Mouse (Mus musculus): Measurements from ENCODE around the gene Cabp2.
A peak's percentile ranks its signal among the peaks of the same experiment; 100 is the strongest.
"Not testable (repeated sequence)": the region's sequence is repeated elsewhere in the genome, so short reads cannot be mapped to it uniquely, and the experiment has no call there.

Cabp2 gene

DNA sequence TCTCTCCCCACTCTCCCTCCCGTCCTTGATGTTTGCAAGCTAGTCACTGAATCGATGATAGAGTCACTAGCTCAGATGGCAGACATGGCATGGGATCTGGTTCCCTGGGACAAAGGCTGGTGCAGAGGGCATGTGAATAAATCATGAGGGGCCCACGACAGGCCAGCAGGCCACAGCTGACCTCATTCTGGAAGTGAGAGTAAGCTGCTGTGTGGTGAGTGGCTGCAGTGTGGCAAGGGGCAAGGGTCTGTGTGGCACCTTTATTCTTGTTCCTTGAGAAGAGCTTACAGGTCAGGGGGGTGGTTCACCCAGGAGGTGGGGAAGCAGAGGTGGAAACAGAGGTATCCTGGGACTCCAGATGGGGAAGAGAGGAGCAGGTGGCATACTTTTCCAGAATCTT lies at the start of gene Cabp2:
TSS of gene Cabp2 (plus strand) at position 185 of the 400 bp plus-strand sequence.
- no peak for DNase-seq (ENCODE audit: low spot score)

GRCm38 (mm10) chr19:4032668-4033067 lies 48.7 kb upstream of the Cabp2 start:
- DNase-seq (ENCODE audit: low spot score), result no peak

GRCm38 (mm10) chr19:4033298-4033697 lies 48.1 kb upstream of the Cabp2 start:
- no peak for DNase-seq (ENCODE audit: low spot score)

DNA sequence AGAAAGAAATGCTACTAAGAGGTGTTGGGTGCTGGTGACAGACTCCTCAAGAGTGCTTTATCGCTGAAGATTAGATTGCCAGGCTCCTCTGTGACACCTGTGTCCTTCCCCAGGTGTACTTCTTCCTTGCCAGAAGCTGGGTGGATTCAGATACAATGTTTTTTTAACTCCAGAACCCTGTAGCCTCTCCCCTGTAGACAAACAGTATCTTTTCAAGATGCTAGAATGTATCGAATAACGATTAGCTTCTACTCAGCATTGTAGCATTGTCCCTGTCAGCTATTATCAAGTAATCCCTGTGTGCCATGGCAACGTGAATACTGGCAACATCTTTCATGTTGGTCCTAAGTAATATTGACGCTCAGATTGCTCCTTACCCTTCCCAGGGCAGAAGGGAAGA lies 47.6 kb upstream of the Cabp2 start:
- no peak for DNase-seq (ENCODE audit: low spot score)

DNA sequence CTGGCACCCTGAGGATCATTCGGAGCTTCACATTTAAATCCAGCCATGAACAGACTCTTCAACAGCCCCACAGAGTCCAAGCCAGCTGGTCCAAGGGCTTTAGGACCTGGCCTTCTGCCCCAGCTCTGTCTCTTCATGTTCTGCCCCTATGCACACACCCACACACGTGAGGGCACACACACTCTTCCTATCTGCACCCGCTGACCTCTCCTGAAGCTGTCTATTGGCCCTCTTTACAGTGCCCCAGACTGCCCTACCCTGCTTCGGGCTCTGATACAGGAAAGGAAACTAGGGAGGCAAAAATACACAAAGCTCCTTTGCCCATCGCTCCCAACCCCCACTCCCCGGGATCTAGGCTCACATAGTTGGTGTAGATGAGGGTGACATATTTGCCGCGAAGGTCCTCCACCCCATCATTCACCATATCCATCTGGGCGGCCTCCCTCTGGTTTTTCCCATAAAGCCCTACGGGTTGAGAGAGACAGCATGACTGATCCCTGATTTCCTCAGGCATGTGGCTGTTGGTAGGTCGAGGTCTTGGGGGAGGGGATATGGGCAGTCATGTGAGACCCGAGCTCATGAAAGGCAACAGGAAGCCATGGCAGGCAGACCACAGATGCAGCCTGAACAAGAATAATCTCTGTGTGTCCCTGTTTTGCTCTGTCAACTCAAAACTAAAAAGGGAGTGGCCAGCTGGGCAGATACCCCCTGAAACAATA lies 44.9 kb upstream of the Cabp2 start:
- peak; percentile 38 for DNase-seq (ENCODE audit: low spot score)

DNA sequence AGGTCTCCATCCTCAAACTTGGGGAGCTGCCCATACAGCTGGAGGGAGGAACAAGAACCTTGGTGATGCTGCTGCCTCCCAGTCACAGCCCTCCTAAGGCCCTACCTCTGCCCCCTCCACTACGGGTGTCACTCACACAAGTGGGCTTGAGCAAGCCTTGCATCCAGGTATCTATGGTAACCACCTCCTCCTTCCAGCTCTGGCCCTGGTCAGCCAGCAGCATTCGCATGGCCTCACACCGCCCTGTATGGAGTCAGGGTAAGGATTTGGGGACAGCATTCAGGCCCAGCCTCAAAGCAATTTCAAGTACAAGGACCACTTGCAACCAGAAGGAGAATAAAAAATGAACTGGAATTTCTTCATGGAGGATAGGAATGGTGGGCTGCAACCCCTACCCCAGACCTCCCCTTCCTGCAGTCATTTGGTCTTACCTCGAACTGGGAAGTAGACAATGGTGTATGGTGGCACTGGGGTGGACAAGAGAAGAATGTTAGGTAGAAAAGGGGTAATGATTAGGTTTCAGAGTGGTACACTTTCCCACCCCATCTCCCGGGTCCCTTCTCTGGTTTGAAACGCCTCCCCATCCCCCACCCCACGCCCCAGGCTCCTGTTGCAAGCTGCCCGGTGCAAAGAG lies 44.1 kb upstream of the Cabp2 start:
- not testable (repeated sequence) for DNase-seq (ENCODE audit: low spot score)

- peak; percentile 93 for DNase-seq (ENCODE audit: low spot score)
These were observed 43.6 kb upstream of the Cabp2 start, which contains the start of gene Gstp1 for GRCm38 (mm10) chr19:4037788-4038232. Gene Gstp1, minus strand, starts transcription at chr19:4037985.

GRCm38 (mm10) chr19:4040941-4041340 lies 40.4 kb upstream of the Cabp2 start:
- not testable (repeated sequence) for DNase-seq (ENCODE audit: low spot score)

DNA sequence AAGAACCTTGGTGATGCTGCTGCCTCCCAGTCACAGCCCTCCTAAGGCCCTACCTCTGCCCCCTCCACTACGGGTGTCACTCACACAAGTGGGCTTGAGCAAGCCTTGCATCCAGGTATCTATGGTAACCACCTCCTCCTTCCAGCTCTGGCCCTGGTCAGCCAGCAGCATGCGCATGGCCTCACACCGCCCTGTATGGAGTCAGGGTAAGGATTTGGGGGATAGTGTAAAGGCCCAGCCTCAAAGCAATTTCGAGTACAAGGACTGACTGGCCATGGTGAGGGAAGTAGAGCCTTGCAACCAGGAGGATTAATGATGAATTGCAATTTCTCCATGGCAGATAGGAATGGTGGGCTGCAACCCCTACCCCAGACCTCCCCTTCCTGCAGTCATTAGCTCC lies 39.9 kb upstream of the Cabp2 start:
- DNase-seq (ENCODE audit: low spot score), result not testable (repeated sequence)

DNA sequence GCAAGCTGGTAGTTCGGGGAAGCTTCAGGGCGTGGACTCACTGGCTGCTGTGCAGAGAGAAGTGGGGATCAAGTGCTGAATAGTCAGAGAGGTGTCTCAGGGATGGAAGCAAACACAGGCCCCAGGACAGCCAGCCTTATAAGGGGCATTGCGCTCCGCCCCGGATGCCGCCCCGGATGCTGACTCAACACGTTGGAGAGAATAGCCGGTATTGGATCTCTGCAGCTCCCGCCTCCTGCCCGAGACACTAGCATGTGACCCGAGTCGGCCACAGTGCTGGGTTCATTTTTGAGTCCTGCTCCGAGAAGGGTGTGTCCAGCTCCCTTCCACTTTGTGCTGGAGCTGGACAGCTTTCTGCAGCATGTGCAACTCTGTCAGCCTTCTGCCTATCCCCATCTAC lies 39.3 kb upstream of the Cabp2 start:
- DNase-seq (ENCODE audit: low spot score), result no peak

GRCm38 (mm10) chr19:4044109-4044508 lies 37.3 kb upstream of the Cabp2 start:
- DNase-seq (ENCODE audit: low spot score), result not testable (repeated sequence)

GRCm38 (mm10) chr19:4045966-4046865 lies 35.2 kb upstream of the Cabp2 start, which contains the start of gene Gstp2:
Gene Gstp2, minus strand, starts transcription at chr19:4046023.
- peak; percentile 60 for DNase-seq (ENCODE audit: low spot score)

DNA sequence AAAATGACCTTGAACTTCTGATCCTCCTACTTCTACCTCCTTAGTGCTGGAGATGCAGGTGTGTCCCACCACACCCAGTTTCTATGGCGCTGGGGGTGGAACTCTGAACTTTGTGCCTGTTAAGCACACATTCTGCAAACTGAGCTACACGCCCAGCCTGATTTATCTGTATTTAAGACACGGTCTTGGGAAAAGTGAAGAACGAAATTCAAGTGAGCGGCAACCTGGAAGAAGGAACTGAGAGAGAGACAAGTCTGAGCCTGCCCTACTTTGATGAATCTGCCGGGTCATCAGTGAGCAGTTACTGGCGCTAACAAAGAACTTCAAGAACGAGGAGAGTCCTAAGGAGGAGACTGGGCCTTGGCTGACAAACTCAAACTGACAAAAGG lies 34.5 kb upstream of the Cabp2 start:
- no peak for DNase-seq (ENCODE audit: low spot score)

GRCm38 (mm10) chr19:4047859-4048258 lies 33.5 kb upstream of the Cabp2 start:
- DNase-seq (ENCODE audit: low spot score), result peak; percentile 91

- DNase-seq (ENCODE audit: low spot score), result not testable (repeated sequence)
These were observed 32.3 kb upstream of the Cabp2 start for GRCm38 (mm10) chr19:4049069-4049468.

DNA sequence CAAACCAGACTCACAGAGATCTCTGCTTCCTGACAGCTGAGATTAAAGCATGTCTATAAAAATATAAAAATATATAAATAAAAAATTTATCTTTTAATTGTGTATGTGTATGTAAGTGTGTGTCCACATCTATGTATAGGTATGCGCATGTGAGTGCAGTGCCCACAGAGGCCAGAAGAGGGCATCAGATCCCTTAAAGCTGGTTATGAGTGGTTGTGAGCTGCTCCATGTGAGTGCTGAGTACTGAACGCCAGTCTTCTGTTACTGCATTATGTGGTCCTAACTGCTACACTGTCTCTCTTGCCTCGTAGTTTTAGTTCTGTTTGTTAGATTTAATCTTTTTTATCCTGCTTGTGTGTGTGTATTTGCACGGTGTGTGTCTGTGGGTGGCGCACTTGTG lies 30.4 kb upstream of the Cabp2 start:
- no peak for DNase-seq (ENCODE audit: low spot score)

DNA sequence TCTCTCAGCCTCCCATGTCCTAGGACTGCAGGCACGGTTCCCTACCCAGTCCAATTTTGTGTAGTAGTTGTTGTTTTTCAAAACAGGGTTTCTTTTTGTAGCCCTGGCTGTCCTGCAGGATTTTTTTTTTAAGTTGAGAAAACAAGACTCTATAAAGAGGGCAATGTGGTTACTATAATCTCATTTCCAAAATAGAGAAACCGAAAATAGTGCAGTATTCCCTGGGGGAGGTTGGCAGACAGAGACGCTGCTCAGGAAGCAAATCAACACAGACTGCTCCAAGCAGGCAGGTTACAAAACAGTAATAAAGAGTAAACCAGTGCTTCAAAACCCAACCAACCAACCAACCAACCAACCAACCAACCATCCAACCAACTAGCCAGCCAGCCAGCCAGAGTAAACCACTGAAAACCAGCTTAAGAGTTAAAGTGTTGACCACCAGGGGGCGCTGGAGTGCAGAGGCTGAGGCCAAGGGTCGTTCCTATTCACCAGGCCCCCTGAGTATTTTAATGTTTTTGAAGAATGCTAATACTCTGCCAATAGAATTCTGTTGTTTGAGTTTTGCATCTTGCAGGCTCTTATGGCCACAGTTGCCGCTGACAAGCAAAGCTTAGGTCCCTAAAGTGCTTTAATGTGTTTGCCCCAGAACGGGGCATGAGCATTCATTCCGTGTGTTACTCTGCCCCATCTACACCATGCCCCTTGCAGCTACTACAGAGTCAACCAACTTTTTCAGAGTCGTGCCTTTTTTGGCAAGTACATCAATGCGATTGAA lies 29.4 kb upstream of the Cabp2 start:
- DNase-seq (ENCODE audit: low spot score), result peak; percentile 83

DNA sequence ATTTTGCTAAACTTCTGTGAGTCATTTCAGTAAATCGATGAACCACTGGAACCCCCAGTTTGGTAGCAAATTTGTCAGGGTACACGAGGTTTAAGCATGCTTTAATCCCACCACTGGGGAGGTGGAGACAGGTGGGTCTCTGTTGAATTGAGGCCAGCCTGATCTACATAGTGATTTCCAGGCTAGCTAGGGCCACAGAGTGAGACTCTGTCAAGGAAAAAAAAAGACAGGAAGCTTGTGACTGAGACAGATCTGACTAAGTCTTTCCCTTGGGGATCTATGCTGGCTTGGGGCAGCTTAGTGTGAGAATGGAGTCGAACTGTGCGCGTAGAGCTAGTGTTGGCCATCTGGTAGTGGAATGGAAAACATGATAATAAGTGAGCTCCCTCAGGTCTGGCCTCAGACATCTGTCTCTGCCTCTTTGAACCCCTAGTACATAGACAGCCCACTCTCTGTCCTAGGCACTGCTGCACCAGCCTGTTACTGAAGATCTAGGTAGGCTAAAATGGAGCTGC lies 28.8 kb upstream of the Cabp2 start:
- DNase-seq (ENCODE audit: low spot score), result no peak

GRCm38 (mm10) chr19:4054613-4055012 lies 26.8 kb upstream of the Cabp2 start:
- no peak for DNase-seq (ENCODE audit: low spot score)

DNA sequence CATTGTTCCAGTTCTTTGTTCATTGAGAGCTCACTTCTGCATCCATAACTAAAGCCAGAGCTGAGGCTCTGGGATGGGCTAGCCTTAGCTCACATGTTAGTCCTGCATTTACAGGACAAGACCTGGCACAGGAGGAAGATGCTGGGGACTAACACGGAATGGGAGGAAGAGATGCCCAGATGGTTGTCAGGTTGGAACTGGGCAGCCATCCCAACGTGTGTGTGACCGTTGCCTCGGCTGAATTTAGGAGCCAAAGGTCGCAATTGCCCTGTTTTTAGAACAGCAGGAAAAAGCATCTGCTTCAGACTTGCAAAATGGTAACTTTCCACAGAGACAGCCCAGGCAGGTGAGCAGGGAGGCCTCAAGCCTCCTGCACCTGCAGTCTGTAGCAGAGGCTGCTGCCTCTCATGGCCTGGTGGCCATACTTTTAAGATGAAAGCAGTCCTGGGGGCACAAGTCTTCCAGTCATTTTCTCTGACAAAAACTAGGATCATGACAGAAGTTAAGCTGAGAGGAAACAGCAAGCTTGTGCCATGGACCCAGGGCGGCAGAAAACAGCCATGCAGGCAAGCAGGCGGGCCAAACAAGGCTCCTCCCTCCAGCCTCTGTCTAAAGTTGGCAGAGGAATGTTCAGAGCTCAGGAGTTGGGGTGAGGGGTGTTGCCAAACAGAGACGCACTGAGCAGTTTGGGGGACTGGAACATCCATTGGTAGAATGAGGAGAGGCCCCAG lies 26.0 kb upstream of the Cabp2 start:
- no peak for DNase-seq (ENCODE audit: low spot score)

Measured in embryo, embryonic 10 days (tissue).